Mouse (Mus musculus): ENCODE results near the gene Nt5c2.

Nt5c2 gene

DNA sequence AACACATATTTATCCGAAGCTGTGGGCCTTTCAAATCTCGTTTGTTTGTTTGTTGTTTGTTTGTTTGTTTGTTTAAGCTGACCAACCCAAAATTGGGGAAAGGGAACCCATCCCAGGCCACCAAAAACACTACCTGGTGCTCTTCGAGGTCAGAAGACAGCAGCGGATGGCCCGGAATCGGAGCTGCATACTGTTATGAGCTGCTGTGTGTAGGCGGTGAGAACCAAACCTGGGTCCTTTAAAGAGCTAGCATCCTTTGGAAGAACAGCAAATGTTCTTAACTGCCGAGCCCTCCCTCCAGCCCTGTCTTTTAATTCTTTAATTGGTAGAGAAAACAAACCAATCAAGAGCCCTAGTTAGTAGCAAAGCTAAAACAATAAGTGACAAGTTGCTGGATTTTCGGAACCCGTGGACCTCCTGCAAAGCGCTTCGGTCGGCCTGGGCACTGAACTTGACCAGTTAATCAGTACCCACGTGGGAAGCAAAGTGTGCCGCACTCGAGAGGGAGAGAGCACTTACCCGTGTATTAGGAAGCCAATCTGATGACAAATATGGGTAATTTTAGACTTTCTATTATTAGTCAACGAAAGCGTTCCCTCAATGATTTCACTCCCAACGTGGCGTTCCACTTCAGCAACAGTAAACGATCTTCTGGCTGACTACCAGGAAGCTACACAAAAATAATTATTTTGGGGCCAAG is 45.5 kb downstream of the Nt5c2 start:
- DNase-seq (ENCODE audit: extremely low read depth, insufficient read length, low spot score): no peak

DNA sequence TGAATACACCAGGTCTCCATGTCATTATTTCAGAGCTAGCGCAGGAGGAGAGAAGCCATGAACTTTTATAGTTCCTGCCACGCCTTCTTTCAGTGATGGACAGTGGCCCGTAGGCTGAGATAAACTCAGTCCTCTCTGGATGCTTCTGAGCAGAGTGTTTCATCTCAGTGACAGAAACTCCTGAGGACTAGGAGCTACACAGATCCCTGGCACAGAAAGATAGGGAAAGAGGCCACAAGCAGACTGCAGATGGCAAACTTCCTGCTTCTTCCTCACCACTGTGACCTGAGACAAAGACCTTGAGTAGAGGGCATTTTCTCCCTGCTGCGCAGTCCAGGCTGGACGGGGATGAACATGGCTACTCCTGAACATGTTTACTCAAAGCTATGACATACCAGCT is 46.1 kb downstream of the Nt5c2 start:
- no peak for DNase-seq (ENCODE audit: extremely low read depth, insufficient read length, low spot score)

DNA sequence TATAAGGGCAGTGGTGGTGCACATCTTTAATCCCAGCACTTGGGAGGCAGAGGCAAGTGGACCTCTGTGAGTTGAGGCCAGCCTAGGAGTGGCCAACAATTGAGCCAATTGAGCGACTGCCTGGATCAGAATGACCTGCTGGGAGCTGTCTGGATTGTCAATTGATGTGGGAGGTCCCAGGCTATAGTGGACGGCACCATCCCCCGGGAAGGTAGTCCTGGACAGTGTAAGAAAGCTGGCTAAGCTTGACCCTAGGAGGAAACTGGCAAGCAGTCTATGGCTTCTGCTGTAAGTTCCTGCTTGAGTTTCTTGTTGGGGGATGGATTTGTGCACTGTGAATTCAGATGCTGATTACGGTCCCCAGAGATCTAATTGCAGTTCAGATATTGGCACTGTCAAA is 47.1 kb downstream of the Nt5c2 start:
- DNase-seq (ENCODE audit: extremely low read depth, insufficient read length, low spot score): no peak

DNA sequence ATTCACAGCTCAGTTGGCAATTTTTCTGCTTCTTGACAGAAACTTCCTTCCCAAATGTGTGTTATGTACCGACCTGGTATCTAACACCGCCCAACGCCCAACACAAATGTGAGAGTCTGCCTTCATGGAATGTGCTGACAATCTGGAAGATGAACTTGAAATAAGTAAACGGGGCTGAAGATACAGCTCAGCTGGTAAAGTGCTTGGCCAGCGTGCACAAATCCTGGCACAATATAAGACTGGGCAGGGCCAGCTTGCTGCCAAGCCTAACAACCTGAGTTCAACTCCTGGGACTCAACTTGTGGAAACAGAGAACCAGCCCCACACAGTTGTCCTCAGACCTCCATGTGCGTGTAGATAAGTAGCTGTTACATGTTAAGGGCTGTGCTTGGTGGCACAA is 48.6 kb downstream of the Nt5c2 start:
- no peak for DNase-seq (ENCODE audit: extremely low read depth, insufficient read length, low spot score)

DNA sequence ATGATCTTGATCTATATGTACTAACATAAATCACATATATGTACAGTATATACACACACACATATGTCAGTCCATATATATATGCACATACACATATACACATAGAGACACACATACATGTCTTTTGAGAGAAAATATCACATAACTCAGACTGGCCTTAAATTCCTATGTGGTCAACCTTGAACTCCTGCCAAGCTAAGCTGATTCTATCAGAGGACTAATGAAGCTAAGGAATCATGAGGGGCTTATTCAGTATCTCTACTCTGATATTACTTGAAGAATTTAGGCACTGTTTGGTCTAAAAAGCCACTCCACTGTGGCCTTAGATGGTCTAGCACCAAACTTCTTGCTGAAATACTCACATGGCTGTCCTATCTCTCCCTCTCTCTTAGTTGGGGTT is 49.5 kb downstream of the Nt5c2 start:
- DNase-seq (ENCODE audit: extremely low read depth, insufficient read length, low spot score): no peak

DNA sequence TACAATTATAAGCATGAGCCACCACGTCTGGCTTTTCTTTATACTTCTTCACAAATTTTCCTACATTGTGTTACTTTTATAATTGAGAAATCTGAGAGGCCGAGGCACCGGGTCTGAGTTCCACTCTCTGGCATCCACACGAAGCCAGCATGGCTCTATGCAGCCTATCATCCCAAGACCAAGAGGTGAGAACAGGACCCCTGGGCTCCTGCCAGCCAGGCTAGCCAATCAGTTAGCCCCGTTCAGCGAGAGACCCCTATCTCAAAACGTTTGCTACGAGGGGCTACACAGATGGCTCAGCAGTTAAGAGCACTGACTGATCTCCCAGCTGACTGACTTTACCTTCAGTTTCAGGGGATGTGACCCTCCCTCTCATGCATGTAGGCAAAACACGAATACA is 50.6 kb downstream of the Nt5c2 start:
- DNase-seq (ENCODE audit: extremely low read depth, insufficient read length, low spot score): no peak

DNA sequence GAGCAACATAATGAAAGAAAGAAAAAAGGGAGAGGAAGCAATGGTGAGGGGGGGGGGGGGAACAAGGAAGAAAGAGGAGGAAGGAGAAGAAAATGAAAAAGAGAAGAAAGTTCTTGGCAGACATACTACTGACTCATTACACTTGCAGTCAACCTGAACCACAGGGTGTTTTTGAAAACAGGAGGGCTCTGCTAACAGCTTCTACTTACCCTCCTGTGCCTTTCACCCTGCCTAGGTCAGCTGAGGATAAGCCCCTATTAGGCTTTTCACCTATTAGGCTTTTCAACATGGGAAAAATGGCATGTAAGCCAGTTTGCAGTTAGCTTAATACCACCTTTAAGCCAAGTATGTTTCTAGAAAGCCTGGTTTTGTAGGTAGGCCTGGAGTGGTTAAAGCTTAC is 51.5 kb downstream of the Nt5c2 start:
- peak; percentile 26 for DNase-seq (ENCODE audit: extremely low read depth, insufficient read length, low spot score)

DNA sequence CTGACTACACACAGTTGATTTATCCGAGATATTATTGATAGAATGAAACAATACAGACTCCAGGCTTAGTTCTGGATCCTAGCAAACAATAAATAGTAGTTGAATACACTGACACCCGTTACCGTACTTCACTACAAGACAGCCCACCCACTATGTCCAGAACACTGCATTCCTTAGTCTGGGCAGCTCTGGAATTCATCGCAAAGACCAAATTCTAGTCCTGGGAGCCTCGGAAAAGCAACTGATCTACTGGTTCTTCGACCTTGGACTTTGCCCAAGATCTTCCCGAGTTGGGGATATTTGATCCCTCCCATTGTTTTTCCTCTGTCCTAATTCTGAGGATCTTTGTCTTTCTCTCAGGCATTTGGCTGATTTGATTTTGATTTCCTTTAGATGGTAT is 52.1 kb downstream of the Nt5c2 start:
- DNase-seq (ENCODE audit: extremely low read depth, insufficient read length, low spot score): no peak

DNA sequence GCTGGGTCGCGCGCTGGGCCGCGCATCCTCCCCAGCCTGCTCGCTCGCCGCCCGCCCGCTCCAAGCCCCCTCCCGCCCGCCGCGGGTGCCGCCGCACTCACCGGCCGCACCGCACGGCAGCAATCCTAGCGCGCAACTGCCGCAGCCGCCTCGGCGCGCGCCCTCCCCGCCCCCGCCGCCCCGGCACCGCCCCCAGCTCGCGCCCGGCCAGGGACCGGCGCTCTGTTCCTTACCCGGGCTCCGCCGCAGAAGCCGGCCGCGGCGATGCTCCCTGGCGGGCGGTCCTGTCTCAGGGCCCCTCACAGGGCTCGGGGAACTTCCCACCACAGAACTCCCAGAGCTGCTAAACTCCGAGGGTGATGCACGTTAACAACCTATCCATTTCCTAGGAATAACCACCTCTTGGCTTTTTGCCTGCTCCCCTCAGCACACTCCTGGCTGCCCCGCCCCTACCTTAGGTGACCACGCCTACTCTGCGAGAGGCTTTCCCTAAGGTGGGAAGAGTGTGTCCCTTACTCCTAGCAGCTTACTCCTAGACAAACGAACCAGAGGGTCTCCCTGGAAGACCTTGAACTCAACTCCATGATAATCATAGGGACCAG is 52.7 kb downstream of the Nt5c2 start:
- peak; percentile 86 for DNase-seq (ENCODE audit: extremely low read depth, insufficient read length, low spot score)

DNA sequence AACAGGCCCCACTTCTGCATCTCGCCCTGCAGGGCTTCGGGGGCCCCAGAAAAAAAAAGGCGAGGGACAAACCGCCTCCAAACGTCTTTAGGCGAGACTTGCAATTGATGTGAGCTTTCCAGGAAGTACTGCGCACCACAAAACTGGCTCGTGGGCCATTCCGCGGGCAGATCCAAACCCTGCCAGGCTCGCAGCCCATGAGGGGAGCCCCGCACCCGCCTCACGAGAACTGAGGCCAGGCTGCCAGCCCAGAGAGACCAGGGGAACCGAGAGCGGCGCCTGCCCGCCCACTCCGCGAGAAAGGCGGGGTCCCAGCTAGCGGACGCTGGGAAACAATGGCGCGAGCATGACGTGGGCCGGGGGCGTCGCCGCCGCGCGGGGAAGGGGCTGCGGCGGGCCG is 53.3 kb downstream of the Nt5c2 start:
- peak; percentile 85 for DNase-seq (ENCODE audit: extremely low read depth, insufficient read length, low spot score)

DNA sequence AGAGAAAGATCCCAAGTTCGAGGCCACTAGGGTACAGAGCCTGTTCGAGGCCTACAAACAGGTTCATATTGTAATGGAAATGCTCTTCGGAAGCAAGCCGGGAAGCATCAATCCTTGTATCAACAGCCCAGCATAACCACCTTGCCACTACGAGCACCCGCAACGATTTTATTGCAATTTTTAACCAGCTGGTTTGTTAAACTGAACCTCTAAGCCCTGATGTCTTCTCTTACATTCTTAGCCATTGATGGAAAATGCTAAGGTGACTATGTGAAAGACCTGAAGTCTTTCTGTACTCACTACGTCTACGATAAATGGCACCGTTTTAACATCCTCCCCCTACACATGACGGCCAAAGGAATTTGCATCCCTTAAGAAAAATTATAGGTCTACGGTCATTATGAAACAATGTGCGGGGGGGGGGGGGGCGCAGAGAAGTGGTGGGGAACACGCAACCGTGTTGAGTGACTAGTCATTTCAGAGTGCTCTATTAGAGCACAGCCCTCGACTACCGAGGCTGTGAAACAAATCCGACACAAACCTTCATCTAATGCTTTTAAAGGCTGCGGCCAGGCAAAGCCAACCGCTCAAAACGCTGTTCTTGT is 53.8 kb downstream of the Nt5c2 start:
- no peak for DNase-seq (ENCODE audit: extremely low read depth, insufficient read length, low spot score)

DNA sequence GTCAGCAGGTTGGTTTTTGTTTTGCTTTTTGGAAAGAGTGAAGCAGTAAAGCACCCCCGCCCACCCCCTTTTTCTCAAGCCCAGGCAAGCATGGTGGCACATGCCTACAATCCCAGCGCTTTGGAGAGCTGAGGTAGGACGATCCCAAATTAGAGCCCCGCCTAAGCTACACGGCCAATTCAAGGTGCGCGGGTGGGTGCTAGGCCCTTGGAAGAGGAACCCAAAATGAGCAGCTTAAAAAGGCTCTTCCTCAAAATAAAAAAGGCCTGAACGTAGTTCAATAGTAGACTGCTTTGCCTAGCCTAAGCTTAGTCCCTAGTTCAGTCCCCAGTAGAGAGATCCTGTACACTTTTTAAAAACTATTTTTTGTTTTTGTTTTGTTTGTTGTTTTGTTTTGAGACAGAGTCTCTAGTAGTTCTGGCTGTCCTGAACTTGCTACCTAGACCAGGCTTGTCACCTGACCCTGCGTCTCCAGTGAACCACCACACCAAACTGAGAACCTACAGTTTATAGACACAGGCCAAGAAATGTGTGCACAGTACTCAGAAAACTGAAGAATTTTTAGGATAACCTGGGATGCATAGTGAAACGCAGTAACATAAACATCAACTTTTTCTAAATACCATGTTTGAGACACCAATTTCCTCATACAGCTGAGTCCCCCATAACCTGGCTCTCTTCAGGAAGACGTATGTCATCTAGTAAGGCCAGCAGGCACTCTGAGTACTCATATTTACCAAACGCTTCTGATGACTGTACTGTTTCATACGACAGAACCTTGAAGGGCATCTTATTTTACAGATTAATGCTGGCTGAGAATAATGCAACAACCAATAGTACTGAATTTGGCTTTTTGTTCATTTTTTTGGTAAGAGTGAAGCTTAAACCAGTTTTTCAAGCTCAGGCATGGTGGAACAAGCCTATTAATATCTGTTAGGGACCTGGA is 54.6 kb downstream of the Nt5c2 start:
- no peak for DNase-seq (ENCODE audit: extremely low read depth, insufficient read length, low spot score)

DNA sequence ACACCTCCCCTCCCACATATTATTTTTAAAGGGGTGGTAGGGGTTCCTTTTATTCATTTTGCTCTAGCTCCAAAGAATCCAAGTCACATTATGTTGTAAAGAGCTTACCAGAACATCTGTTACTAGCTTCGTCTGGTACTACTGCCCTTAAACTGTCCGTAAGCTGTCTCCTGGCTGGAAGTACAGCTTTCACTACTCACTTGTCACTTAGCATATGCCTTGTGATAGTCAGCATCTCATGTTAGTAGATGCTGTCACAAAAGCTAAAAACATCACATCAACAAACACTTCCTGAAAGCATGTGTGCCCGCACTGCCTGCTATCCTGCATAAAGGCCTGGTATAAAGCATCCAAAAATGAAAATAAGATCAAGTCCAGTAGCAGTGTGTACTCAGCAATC is 55.4 kb downstream of the Nt5c2 start:
- no peak for DNase-seq (ENCODE audit: extremely low read depth, insufficient read length, low spot score)

DNA sequence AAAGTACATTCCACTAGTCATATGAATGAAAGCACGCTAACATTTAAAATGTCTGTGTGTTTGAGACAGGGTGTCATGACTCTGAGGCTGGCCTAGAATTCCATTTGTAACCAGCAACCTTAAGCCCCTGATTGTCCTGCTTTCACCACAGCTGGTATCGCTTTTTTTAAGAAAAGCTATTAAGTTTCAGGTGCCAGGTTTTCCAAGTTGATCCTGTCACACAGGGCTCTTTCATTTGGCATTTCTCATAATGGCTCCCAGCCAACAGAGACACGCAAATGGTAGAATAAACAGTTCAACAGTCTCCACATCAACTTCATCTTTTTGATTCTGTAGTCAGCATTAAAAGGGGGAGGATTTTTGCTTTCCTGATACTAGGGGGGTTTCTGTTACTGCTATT is 56.4 kb downstream of the Nt5c2 start:
- DNase-seq (ENCODE audit: extremely low read depth, insufficient read length, low spot score): no peak

DNA sequence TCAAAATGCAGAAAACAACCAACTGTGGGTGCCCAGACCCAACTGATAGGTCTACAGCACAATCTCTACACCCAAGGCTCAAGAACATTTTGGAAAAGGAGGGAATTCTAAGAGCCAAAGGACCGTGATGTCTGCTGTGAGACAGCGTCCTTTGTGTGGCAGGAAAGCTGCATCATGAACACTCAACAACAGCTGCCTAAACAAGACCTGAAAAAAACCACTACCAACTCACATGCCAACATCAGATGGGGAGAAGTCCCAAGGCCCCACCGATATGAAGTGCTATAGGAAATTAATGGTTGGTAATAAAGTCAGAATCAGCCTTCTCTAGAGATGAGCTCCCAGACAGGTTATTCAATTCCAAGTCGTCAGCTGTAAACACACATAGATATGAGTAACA is 57.0 kb downstream of the Nt5c2 start:
- DNase-seq (ENCODE audit: extremely low read depth, insufficient read length, low spot score): no peak

DNA sequence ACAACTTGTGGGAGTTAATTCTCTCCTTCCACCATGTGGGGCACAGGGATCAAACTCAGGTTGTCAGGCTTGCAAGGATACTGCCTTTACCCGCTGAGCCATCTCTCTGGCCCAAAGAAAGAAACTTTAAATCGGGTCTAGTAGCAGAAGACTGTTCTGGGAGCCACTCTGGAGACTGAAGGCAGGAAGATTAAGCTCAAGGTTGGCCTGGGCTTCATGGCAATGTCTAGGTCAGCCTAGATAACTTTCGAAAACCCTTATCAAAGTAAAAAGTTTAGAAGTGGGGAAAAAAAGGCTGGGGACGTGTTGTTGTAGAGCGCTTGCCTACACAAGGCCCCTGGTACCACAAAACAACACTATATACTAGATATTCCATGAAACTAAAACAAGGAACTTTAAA is 58.0 kb downstream of the Nt5c2 start:
- DNase-seq (ENCODE audit: extremely low read depth, insufficient read length, low spot score): no peak

DNA sequence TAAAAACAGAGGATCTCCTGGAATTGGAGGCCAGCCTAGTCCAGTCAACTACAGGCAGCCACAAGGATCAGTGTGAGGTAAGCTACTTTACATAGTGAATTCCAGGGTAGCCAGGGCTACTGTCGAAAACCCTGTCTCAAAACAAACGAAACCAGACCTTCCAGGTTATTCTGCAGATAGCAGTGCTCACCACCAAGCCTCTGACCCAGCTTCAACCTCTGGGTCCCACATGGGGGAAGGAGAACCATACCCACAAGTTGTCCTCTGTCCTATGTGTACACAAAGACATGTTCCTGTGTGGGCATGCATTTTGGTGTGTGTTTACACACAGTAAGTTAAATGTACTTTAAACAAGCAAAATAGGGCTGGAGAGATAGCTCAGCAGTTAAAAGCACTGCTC is 58.5 kb downstream of the Nt5c2 start:
- no peak for DNase-seq (ENCODE audit: extremely low read depth, insufficient read length, low spot score)

DNA sequence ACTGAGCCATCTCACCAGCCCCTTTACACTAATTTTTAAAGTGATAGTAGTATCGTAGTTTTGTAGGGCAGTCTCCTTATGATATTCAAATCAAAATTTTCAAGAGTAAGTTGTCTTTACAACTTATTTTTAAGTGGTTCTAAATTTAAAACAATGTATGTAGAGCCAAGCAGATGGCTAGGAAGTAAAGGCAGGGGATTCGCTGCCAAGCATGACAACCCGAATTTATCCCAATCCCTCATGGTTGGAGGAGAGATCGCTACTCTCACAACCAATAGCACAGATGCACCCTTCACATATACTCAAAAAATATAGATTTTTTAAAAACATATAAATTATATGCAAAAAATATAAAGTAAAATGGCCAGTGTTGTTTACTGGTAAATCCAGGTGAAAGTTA is 59.3 kb downstream of the Nt5c2 start:
- no peak for DNase-seq (ENCODE audit: extremely low read depth, insufficient read length, low spot score)

DNA sequence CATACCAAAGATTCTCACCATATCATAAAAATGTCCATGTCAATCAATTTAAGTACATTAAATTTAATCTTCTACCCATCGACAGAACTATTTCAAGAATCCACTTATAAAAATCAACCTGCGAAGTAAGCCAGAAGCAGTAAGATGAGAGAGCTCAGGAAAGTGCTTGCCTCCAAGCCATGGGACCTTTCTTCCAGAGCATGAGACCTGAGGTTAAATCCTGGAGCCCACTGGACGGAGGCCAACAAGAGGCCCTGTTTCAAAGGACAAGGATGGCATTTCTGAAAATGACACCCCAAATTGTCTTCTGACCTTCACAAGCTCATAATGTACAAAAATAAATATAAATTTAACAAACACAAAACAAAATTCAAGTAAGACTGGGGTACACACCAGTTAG is 61.4 kb downstream of the Nt5c2 start:
- no peak for DNase-seq (ENCODE audit: extremely low read depth, insufficient read length, low spot score)

DNA sequence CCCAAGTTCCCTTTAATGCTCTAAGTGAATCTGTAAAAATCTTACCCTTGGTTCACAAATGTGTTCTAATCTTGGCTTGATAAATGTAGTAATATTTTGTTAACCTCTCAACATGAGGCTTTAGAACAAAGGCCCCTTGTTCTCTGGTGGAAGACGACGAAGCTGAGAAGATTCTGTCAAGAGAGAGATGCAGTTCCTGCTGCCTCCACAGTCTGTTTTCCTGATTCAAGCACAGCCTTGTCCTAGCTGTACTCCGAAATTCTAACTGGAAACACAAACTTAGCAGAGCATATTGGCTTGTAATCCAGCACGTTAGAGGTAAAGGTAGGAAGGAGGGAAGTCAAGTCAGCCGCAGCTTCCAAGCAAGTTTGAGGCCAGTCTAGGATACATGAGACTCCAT is 62.0 kb downstream of the Nt5c2 start:
- no peak for DNase-seq (ENCODE audit: extremely low read depth, insufficient read length, low spot score)

DNA sequence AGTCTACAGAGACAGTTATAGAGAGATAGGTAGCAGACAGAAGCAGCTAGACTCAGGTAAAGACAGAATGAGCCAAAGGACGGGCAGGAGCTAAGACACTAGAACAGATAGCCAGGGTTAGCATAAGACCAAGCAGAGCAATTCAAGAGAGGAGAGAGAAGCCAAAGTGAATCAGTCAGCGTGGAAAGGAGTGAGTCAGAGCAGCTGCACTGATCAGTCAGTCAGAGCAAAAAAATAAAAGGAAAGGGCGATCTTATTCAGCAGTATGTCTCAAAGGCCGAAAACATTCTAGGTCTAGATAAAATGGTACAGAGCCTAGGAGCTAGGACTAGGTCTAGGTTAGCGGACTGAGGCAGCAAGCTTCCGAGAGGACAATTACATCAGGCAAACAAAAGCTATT is 70.6 kb downstream of the Nt5c2 start:
- no peak for DNase-seq (ENCODE audit: extremely low read depth, insufficient read length, low spot score)
